Mouse (Mus musculus) E14TG2a.4 (cell line): ENCODE data around the gene Tor1b.

Experiments used
- CTCF ChIP-seq: conservative IDR thresholded peaks from 2 replicates; pipeline ENCODE4 v1.5.1; 2014; ENCODE audit warnings: low read length
- NANOG ChIP-seq: IDR thresholded peaks from 2 replicates; pipeline ENCODE4 v1.6.1; 2014; ENCODE audit warnings: borderline replicate concordance, low read length, mixed read lengths
- POU5F1 ChIP-seq: IDR thresholded peaks from 2 replicates; pipeline ENCODE4 v1.6.1; 2014; ENCODE audit warnings: low read length, borderline replicate concordance

DNA sequence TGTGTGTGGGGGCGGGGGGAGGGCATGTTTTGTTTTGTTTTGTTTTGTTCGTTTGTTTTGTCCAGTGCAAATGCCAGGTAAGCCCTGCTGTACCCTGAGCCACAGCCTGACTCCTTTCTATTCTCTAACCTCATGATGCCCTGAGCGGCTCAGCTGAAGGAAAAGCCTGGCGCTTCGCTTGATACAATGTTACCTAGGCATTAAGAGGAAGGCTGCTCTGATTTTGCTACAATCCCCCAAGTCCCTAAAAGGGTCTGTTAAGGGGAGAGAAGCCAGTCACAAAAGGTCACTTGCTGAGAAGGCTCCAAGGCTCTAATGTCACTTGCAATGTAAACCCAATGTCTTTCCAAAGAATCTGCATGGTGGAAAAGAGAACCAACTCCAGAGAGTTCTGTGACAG lies 37.4 kb upstream of the Tor1b start:
- TF ChIP-seq CTCF (no peak), POU5F1 (no peak), NANOG (no peak)
